22 mouse cellular contexts compared by ENCODE assay signal in the genomic region with DNA sequence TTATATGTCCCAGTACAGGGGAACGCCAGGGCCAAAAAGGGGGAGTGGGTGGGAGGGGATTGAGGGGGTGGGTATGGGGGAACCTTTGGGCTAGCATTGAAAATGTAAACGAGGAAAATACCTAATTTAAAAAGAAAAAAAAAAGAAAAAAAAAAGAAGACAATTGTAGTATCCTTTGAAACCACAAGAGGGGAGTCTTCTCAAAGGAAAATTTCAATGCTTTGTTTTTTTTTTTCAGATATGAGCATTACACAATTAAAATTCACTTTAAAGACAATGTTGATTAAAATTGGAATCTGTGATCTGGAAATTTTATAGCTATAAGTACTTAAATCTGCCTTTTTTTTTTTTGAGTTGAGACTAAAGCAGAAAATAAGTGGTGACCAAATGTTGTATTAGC.
DNase-seq lines count a peak whose midpoint lies in the region; ATAC-seq and TF ChIP-seq lines count a peak whose summit lies in the region.
"Had no signal": no experiment of that assay in that cellular context is flagged by ENCODE, and none has a peak within 500 bp of the region (broad histone marks: within the 10 kb centered on the region; RNA-seq: fewer than 3 reads in every experiment).

No protein-coding gene starts in this region.

- H3K36me3 ChIP-seq in kidney, postnatal 0 days (ENCODE audit: insufficient read depth, low read length): no peaks in the 10 kb centered on the region
- H3K36me3 ChIP-seq in midbrain, postnatal 0 days (ENCODE audit: insufficient read depth, low read length): no peaks in the 10 kb centered on the region
- no peaks in the 10 kb centered on the region for H3K36me3 ChIP-seq in midbrain, embryonic 15.5 days (replicated peaks)
- no peaks in the 10 kb centered on the region for H3K36me3 ChIP-seq in ES-E14 (ENCODE audit: control insufficient read depth, insufficient read depth, low read length, poor library complexity, severe bottlenecking)
- no peaks in the 10 kb centered on the region for H3K36me3 ChIP-seq in stomach, postnatal 0 days (ENCODE audit: control insufficient read depth, insufficient read depth, low read length)
- H3K36me3 ChIP-seq: embryonic facial prominence, embryonic 10.5 days; forebrain, embryonic 10.5 days; heart, embryonic 15.5 days; limb, embryonic 12.5 days; liver, embryonic 12.5 days; lung, embryonic 15.5 days had no signal

- in situ Hi-C loops in ES-E14 (cut with MboI; ENCODE audit: low sequenced_read_pairs in 2 of 2, unreplicated experiment in 2 of 2): no loop called here

- no peak for ATAC-seq in kidney, postnatal 0 days (replicated peaks; ENCODE audit: low FRiP score, low read depth)
- no peak for ATAC-seq in midbrain, postnatal 0 days (ENCODE audit: low FRiP score)
- no peak for ATAC-seq in midbrain, embryonic 15.5 days (replicated peaks)
- ATAC-seq in stomach, postnatal 0 days (ENCODE audit: low FRiP score, low TSS enrichment): no peak
- ATAC-seq: liver, embryonic 12.5 days had no signal

- no peak overlapping the region for H3K9ac ChIP-seq in kidney, postnatal 0 days (ENCODE audit: low read depth, low read length)
- H3K9ac ChIP-seq in midbrain, postnatal 0 days (replicated peaks; ENCODE audit: low read length, poor library complexity, severe bottlenecking): no peak overlapping the region
- H3K9ac ChIP-seq in midbrain, embryonic 15.5 days: no peak overlapping the region
- H3K9ac ChIP-seq in ES-E14 (ENCODE audit: insufficient read depth, low read depth, low read length, poor library complexity, severe bottlenecking): no peak overlapping the region
- H3K9ac ChIP-seq in stomach, postnatal 0 days (ENCODE audit: low read length): no peak overlapping the region
- H3K9ac ChIP-seq: heart, embryonic 15.5 days; limb, embryonic 12.5 days; liver, embryonic 12.5 days; lung, embryonic 15.5 days had no signal

- TF ChIP-seq CTCF in kidney, postnatal 0 days (IDR thresholded peaks at IDR 0.05; ENCODE audit: low read depth): peak; percentile 47
- TF ChIP-seq CTCF in midbrain, postnatal 0 days (IDR thresholded peaks at IDR 0.05): peak; percentile 64
- TF ChIP-seq CTCF in stomach, postnatal 0 days (IDR thresholded peaks at IDR 0.05; ENCODE audit: low read depth): peak; percentile 44

- H3K9me3 ChIP-seq in kidney, postnatal 0 days (replicated peaks; ENCODE audit: low read length): no peaks in the 10 kb centered on the region
- no peaks in the 10 kb centered on the region for H3K9me3 ChIP-seq in midbrain, postnatal 0 days (ENCODE audit: low read length)
- H3K9me3 ChIP-seq in midbrain, embryonic 15.5 days: no peaks in the 10 kb centered on the region
- H3K9me3 ChIP-seq in ES-E14 (ENCODE audit: control insufficient read depth, insufficient read depth, low read depth, low read length): no peaks in the 10 kb centered on the region
- no peaks in the 10 kb centered on the region for H3K9me3 ChIP-seq in stomach, postnatal 0 days (ENCODE audit: control insufficient read depth, low read length)
- H3K9me3 ChIP-seq: embryonic facial prominence, embryonic 10.5 days; forebrain, embryonic 10.5 days; heart, embryonic 15.5 days; limb, embryonic 12.5 days; liver, embryonic 12.5 days; lung, embryonic 15.5 days had no signal

- H3K4me1 ChIP-seq in kidney, postnatal 0 days (replicated peaks; ENCODE audit: insufficient read depth, low read length): no peaks in the 10 kb centered on the region
- no peaks in the 10 kb centered on the region for H3K4me1 ChIP-seq in midbrain, postnatal 0 days (ENCODE audit: insufficient read depth, low read length)
- no peaks in the 10 kb centered on the region for H3K4me1 ChIP-seq in midbrain, embryonic 15.5 days
- H3K4me1 ChIP-seq in ES-E14 (ENCODE audit: control insufficient read depth in 2 of 2, insufficient read depth in 2 of 2, low read length in 2 of 2, poor library complexity in 1 of 2): no peaks in the 10 kb centered on the region
- no peaks in the 10 kb centered on the region for H3K4me1 ChIP-seq in stomach, postnatal 0 days (replicated peaks; ENCODE audit: control insufficient read depth, insufficient read depth)
- H3K4me1 ChIP-seq: embryonic facial prominence, embryonic 10.5 days; forebrain, embryonic 10.5 days; heart, embryonic 15.5 days; limb, embryonic 12.5 days; liver, embryonic 12.5 days; lung, embryonic 15.5 days had no signal

- H3K4me2 ChIP-seq in kidney, postnatal 0 days (ENCODE audit: low read length): no peak overlapping the region
- H3K4me2 ChIP-seq in midbrain, postnatal 0 days (ENCODE audit: low read depth, low read length, poor library complexity, severe bottlenecking): no peak overlapping the region
- no peak overlapping the region for H3K4me2 ChIP-seq in midbrain, embryonic 15.5 days
- no peak overlapping the region for H3K4me2 ChIP-seq in stomach, postnatal 0 days (replicated peaks; ENCODE audit: low read depth)
- H3K4me2 ChIP-seq: heart, embryonic 15.5 days; limb, embryonic 12.5 days; liver, embryonic 12.5 days; lung, embryonic 15.5 days had no signal

- DNase-seq in kidney, postnatal 0 days (ENCODE audit: low spot score): no peak
- DNase-seq in kidney, adult 11 months: no peak
- no peak for DNase-seq in midbrain, postnatal 0 days (ENCODE audit: low spot score)
- no peak for DNase-seq in ES-E14 (ENCODE audit: low read depth, low spot score)
- no peak for DNase-seq in stomach, postnatal 0 days (ENCODE audit: low spot score)
- no peak for DNase-seq in spleen, postnatal 10 days (ENCODE audit: low spot score in 2 of 2)
- DNase-seq in spleen, adult 18-20 months: no peak
- DNase-seq: adrenal gland, postnatal 25 days; cerebellum, adult 9-11 months; gastrocnemius, adult 2 months; kidney, adult 2 months; kidney, postnatal 10 days; right cerebral cortex, postnatal 14 days; thymus, postnatal 14 days had no signal

- no peak overlapping the region for H3K27ac ChIP-seq in kidney, postnatal 0 days
- no peak overlapping the region for H3K27ac ChIP-seq in midbrain, postnatal 0 days (ENCODE audit: low read depth, low read length)
- H3K27ac ChIP-seq in midbrain, embryonic 15.5 days: no peak overlapping the region
- H3K27ac ChIP-seq in ES-E14 (ENCODE audit: insufficient read depth, low read depth, low read length, poor library complexity, severe bottlenecking): no peak overlapping the region
- H3K27ac ChIP-seq in stomach, postnatal 0 days (replicated peaks): no peak overlapping the region
- H3K27ac ChIP-seq: embryonic facial prominence, embryonic 10.5 days; forebrain, embryonic 10.5 days; gastrocnemius, adult 2 months; heart, embryonic 15.5 days; limb, embryonic 12.5 days; liver, embryonic 12.5 days; lung, embryonic 15.5 days; macrophage had no signal

- no peak for TF ChIP-seq EP300 in stomach, postnatal 0 days (optimal IDR thresholded peaks at IDR 0.05)

- H3K27me3 ChIP-seq in kidney, postnatal 0 days (ENCODE audit: insufficient read depth, low read length): no peaks in the 10 kb centered on the region
- H3K27me3 ChIP-seq in midbrain, postnatal 0 days (ENCODE audit: insufficient read depth, low read length): no peaks in the 10 kb centered on the region
- no peaks in the 10 kb centered on the region for H3K27me3 ChIP-seq in midbrain, embryonic 15.5 days (replicated peaks)
- no peaks in the 10 kb centered on the region for H3K27me3 ChIP-seq in stomach, postnatal 0 days (ENCODE audit: control insufficient read depth, insufficient read depth, low read length)
- H3K27me3 ChIP-seq: heart, embryonic 15.5 days; limb, embryonic 12.5 days; liver, embryonic 12.5 days; lung, embryonic 15.5 days had no signal

- 27% methylated on average over 2 of the region's 2 CpGs for WGBS in kidney, postnatal 0 days
- WGBS in midbrain, postnatal 0 days: 37% methylated on average over 2 of the region's 2 CpGs
- WGBS in midbrain, embryonic 15.5 days: 33% methylated on average over 2 of the region's 2 CpGs
- WGBS in stomach, postnatal 0 days: 25% methylated on average over 2 of the region's 2 CpGs

- H3K4me3 ChIP-seq in kidney, postnatal 0 days (replicated peaks; ENCODE audit: low read depth, low read length): no peak overlapping the region
- H3K4me3 ChIP-seq in midbrain, postnatal 0 days (ENCODE audit: low read depth, low read length): no peak overlapping the region
- no peak overlapping the region for H3K4me3 ChIP-seq in midbrain, embryonic 15.5 days
- H3K4me3 ChIP-seq in ES-E14 (ENCODE audit: insufficient read depth in 1 of 2, low read depth in 1 of 2, low read length in 2 of 2, poor library complexity in 1 of 2, severe bottlenecking in 1 of 2): no peak overlapping the region
- no peak overlapping the region for H3K4me3 ChIP-seq in stomach, postnatal 0 days (ENCODE audit: low read depth, low read length)
- H3K4me3 ChIP-seq: embryonic facial prominence, embryonic 10.5 days; forebrain, embryonic 10.5 days; gastrocnemius, adult 2 months; heart, embryonic 15.5 days; limb, embryonic 12.5 days; liver, embryonic 12.5 days; lung, embryonic 15.5 days had no signal

TF ChIP-seq in ES-E14, 5 proteins besides CTCF, POLR2A, EP300 and RAD21:
- TF ChIP-seq ZNF384 (IDR thresholded peaks at IDR 0.05; ENCODE audit: low read depth, low read length) (peak; percentile 90), ZC3H11A (IDR thresholded peaks at IDR 0.05; ENCODE audit: borderline replicate concordance, low read depth, low read length) (no peak)
TF ChIP-seq in ES-E14: peak in this region for 1.
